Mouse (Mus musculus) embryonic facial prominence, embryonic 13.5 days (tissue): ENCODE data around the gene Slc10a4. TPM values are rescaled to one million over a fixed set of nuclear protein-coding genes. Genes with fewer than 3 reads are reported as not detected.
"Not testable (repeated sequence)": the region's sequence is repeated elsewhere in the genome, so short reads cannot be mapped to it uniquely, and the experiment has no call there.

Experiments used
- ATAC-seq: fragments of 200-750 bp; cut with Nextera tagmentation; 2 replicates; pipeline ENCODE4 v1.8.0; 2017; ENCODE audit warnings: low read depth; ENCODE audit not compliant: insufficient number of reproducible peaks, insufficient read depth, low FRiP score, low TSS enrichment
- H3K27ac ChIP-seq: fragments of 300-500 bp; sonication (generic); 2 replicates; pipeline ENCODE4 v1.5.1; 2015; ENCODE audit warnings: moderate library complexity, mild to moderate bottlenecking, inconsistent platforms
- H3K27me3 ChIP-seq: fragments of 300-500 bp; sonication (generic); 2 replicates; pipeline ENCODE4 v1.6.1; 2015; ENCODE audit warnings: mild to moderate bottlenecking, inconsistent platforms
- H3K36me3 ChIP-seq: fragments of 300-500 bp; sonication (generic); 2 replicates; pipeline ENCODE4 v1.6.1; 2015; ENCODE audit warnings: mild to moderate bottlenecking, inconsistent platforms
- H3K4me1 ChIP-seq: fragments of 300-500 bp; sonication (generic); 2 replicates; pipeline ENCODE4 v1.6.1; 2015; ENCODE audit warnings: inconsistent platforms
- H3K4me2 ChIP-seq: fragments of 300-500 bp; sonication (generic); 2 replicates; pipeline ENCODE4 v1.6.1; 2015; ENCODE audit warnings: moderate library complexity, mild to moderate bottlenecking, inconsistent platforms
- H3K4me3 ChIP-seq: fragments of 300-500 bp; sonication (generic); 2 replicates; pipeline ENCODE4 v1.5.1; 2015; ENCODE audit warnings: mild to moderate bottlenecking, inconsistent platforms
- H3K9ac ChIP-seq: fragments of 300-500 bp; sonication (generic); 2 replicates; pipeline ENCODE4 v1.6.1; 2015; ENCODE audit warnings: mild to moderate bottlenecking, inconsistent platforms
- H3K9me3 ChIP-seq: fragments of 300-500 bp; sonication (generic); 2 replicates; pipeline ENCODE4 v1.6.1; 2016; ENCODE audit warnings: inconsistent platforms
- WGBS: fragments of 180-500 bp; shearing (Covaris S2); methylation state at CpG from one replicate; pipeline ENCODE4 v1.1.7; 2015; ENCODE audit warnings: mixed read lengths; 5-methylcytosine and 5-hydroxymethylcytosine counted together
- polyA plus RNA-seq: library from polyadenylated mRNA; unstranded; fragments of >200 nt; fragmentation: Nextera tagmentation; extraction: Ambion mirVana; gene quantifications from 2 replicates; pipeline ENCODE4 v1.2.1, GENCODE M21; 2015

Gene Slc10a4
- polyA plus RNA-seq, 1 experiment from 2014 or later: 1.5 TPM

GRCm38 (mm10) chr5:72992474-72992873 is 14.2 kb upstream of the Slc10a4 start:
- 79% methylated on average over 1 of the region's 1 CpGs for WGBS
- H3K27ac ChIP-seq: no peak overlapping the region
- ATAC-seq: no peak
- H3K4me3 ChIP-seq: no peak overlapping the region
- no peak overlapping the region for H3K4me2 ChIP-seq
- no peaks in the 10 kb centered on the region for H3K36me3 ChIP-seq
- H3K4me1 ChIP-seq: peaks cover 14% of the 10 kb centered on the region
- H3K9me3 ChIP-seq: no peaks in the 10 kb centered on the region
- H3K9ac ChIP-seq: no peak overlapping the region
- no peaks in the 10 kb centered on the region for H3K27me3 ChIP-seq

- Histone ChIP-seq H3K4me1 (peaks cover 14% of the 10 kb centered on the region), H3K9me3 (no peaks in the 10 kb centered on the region), H3K27me3 (no peaks in the 10 kb centered on the region), H3K4me3 (no peak overlapping the region), H3K36me3 (no peaks in the 10 kb centered on the region), H3K4me2 (no peak overlapping the region), H3K9ac (no peak overlapping the region), H3K27ac (no peak overlapping the region)
- WGBS: 49% methylated on average over 8 of the region's 8 CpGs
- no peak for ATAC-seq
Observed at GRCm38 (mm10) chr5:72994424-72994823, 12.3 kb upstream of the Slc10a4 start.

- H3K27me3 ChIP-seq: no peaks in the 10 kb centered on the region
- H3K9me3 ChIP-seq: no peaks in the 10 kb centered on the region
- H3K4me1 ChIP-seq: peaks cover 14% of the 10 kb centered on the region
- no peak overlapping the region for H3K4me3 ChIP-seq
- H3K36me3 ChIP-seq: no peaks in the 10 kb centered on the region
- no peak overlapping the region for H3K9ac ChIP-seq
- no peak overlapping the region for H3K4me2 ChIP-seq
- no peak for ATAC-seq
- no peak overlapping the region for H3K27ac ChIP-seq
- WGBS: 57% methylated on average over 2 of the region's 2 CpGs
Observed at GRCm38 (mm10) chr5:72994928-72995327, 11.8 kb upstream of the Slc10a4 start.

- Histone ChIP-seq H3K4me2 (no peak overlapping the region), H3K9me3 (no peaks in the 10 kb centered on the region), H3K27ac (no peak overlapping the region), H3K4me1 (peaks cover 10% of the 10 kb centered on the region), H3K36me3 (no peaks in the 10 kb centered on the region), H3K4me3 (no peak overlapping the region), H3K9ac (no peak overlapping the region), H3K27me3 (no peaks in the 10 kb centered on the region)
- WGBS: 36% methylated on average over 10 of the region's 10 CpGs
- ATAC-seq: no peak
Observed at GRCm38 (mm10) chr5:72995379-72995778, 11.3 kb upstream of the Slc10a4 start.

- H3K27ac ChIP-seq, H3K9ac ChIP-seq, H3K4me3 ChIP-seq, ATAC-seq, H3K4me1 ChIP-seq, H3K9me3 ChIP-seq, H3K36me3 ChIP-seq, H3K27me3 ChIP-seq, H3K4me2 ChIP-seq: not testable (repeated sequence)
- 67% methylated on average over 1 of the region's 1 CpGs for WGBS
Observed at GRCm38 (mm10) chr5:72998546-72998945, 8.1 kb upstream of the Slc10a4 start.

- Histone ChIP-seq H3K27ac (no peak overlapping the region), H3K4me2 (no peak overlapping the region), H3K9ac (no peak overlapping the region), H3K4me3 (no peak overlapping the region), H3K27me3 (peaks cover 38% of the 10 kb centered on the region), H3K9me3 (no peaks in the 10 kb centered on the region), H3K4me1 (peaks cover 10% of the 10 kb centered on the region), H3K36me3 (no peaks in the 10 kb centered on the region)
- no peak for ATAC-seq
- WGBS: 79% methylated on average over 5 of the region's 5 CpGs
Observed at GRCm38 (mm10) chr5:73004046-73004445, 2.6 kb upstream of the Slc10a4 start.

GRCm38 (mm10) chr5:73007582-73007959 is 888 bp downstream of the Slc10a4 start:
- peak overlapping the region; percentile 84 for H3K4me2 ChIP-seq
- no peak for ATAC-seq

GRCm38 (mm10) chr5:73008230-73008629 is 1.5 kb downstream of the Slc10a4 start:
- not testable (repeated sequence) for ATAC-seq, H3K9ac ChIP-seq, H3K4me3 ChIP-seq, H3K36me3 ChIP-seq, H3K27ac ChIP-seq, H3K9me3 ChIP-seq, H3K4me2 ChIP-seq
- peaks cover 10% of the 10 kb centered on the region for H3K4me1 ChIP-seq
- WGBS: 32% methylated on average over 8 of the region's 8 CpGs
- peaks cover 49% of the 10 kb centered on the region for H3K27me3 ChIP-seq

More at GRCm38 (mm10) chr5:73007582-73007959, 888 bp downstream of the Slc10a4 start:
- Histone ChIP-seq H3K9me3 (no peaks in the 10 kb centered on the region), H3K36me3 (no peaks in the 10 kb centered on the region), H3K27ac (no peak overlapping the region), H3K27me3 (peaks cover 43% of the 10 kb centered on the region), H3K4me1 (peaks cover 10% of the 10 kb centered on the region), H3K4me3 (peak overlapping the region; percentile 47), H3K9ac (no peak overlapping the region; the same call in 1 of the 2 replicates)
- WGBS: 42% methylated on average over 5 of the region's 5 CpGs

- ATAC-seq, H3K9me3 ChIP-seq, H3K4me2 ChIP-seq, H3K27ac ChIP-seq, H3K36me3 ChIP-seq, H3K9ac ChIP-seq, H3K4me3 ChIP-seq: not testable (repeated sequence)
- WGBS: 90% methylated on average over 16 of the region's 16 CpGs
- Histone ChIP-seq H3K4me1 (peaks cover 16% of the 10 kb centered on the region), H3K27me3 (peaks cover 56% of the 10 kb centered on the region)
Observed at GRCm38 (mm10) chr5:73011806-73012205, 5.1 kb downstream of the Slc10a4 start.

GRCm38 (mm10) chr5:73012884-73013610 is 6.4 kb downstream of the Slc10a4 start:
- WGBS: 20% methylated on average over 21 of the region's 27 CpGs
- not testable (repeated sequence) for H3K27ac ChIP-seq, H3K9me3 ChIP-seq, H3K9ac ChIP-seq, H3K4me1 ChIP-seq, H3K36me3 ChIP-seq
- H3K27me3 ChIP-seq: peaks cover 43% of the 10 kb centered on the region
- H3K4me2 ChIP-seq: peak overlapping the region; percentile 77
- ATAC-seq: 0 out of 2 replicates have a peak, but pooled peaks have one; percentile 26
- peak overlapping the region; percentile 43 for H3K4me3 ChIP-seq

- Histone ChIP-seq H3K4me2 (peak overlapping the region; percentile 77), H3K4me3 (peak overlapping the region; percentile 43), H3K9ac (peak overlapping the region; percentile 63; the same call in 1 of the 2 replicates), H3K27me3 (peaks cover 36% of the 10 kb centered on the region)
- ATAC-seq, H3K27ac ChIP-seq, H3K36me3 ChIP-seq, H3K9me3 ChIP-seq, H3K4me1 ChIP-seq: not testable (repeated sequence)
- WGBS: under 1% methylated on average over 61 of the region's 65 CpGs
Observed at GRCm38 (mm10) chr5:73013611-73014287, 7.1 kb downstream of the Slc10a4 start.

GRCm38 (mm10) chr5:73014745-73015144 is 8.1 kb downstream of the Slc10a4 start:
- H3K4me2 ChIP-seq: no peak overlapping the region
- no peak overlapping the region for H3K4me3 ChIP-seq
- H3K9me3 ChIP-seq: no peaks in the 10 kb centered on the region
- no peak overlapping the region for H3K9ac ChIP-seq
- peaks cover 36% of the 10 kb centered on the region for H3K27me3 ChIP-seq
- peaks cover 9% of the 10 kb centered on the region; the same call in 1 of the 2 replicates for H3K4me1 ChIP-seq
- no peak for ATAC-seq
- H3K36me3 ChIP-seq: no peaks in the 10 kb centered on the region
- 21% methylated on average over 9 of the region's 9 CpGs for WGBS
- H3K27ac ChIP-seq: no peak overlapping the region
